Mouse (Mus musculus) MEL (cell line): ENCODE results near the gene Tox4. TPM values are rescaled to one million over a fixed set of nuclear protein-coding genes. Genes with fewer than 3 reads are reported as not detected.
A peak's percentile ranks its signal among the peaks of the same experiment; 100 is the strongest.

ENCODE experiments used
- DNase-seq: peaks from one replicate; pipeline ENCODE4 v3.0.0; 2011; ENCODE audit warnings: low read depth, low spot score
- H3K27ac ChIP-seq: 2 replicates; pipeline ENCODE4 v1.5.1; 2012; ENCODE audit warnings: low read depth, mild to moderate bottlenecking, control low read depth, low read length, moderate library complexity; ENCODE audit not compliant: control insufficient read depth
- H3K27me3 ChIP-seq, 2 experiments: fragments of 150-350 bp in 1 of 2; sonication (generic) in 1 of 2; 2 replicates each; pipeline ENCODE4 v1.6.1; 2012; ENCODE audit warnings: low read length in 2 of 2, mild to moderate bottlenecking in 2 of 2, improper control_type of control experiment in 1 of 2, moderate library complexity in 1 of 2; ENCODE audit not compliant: insufficient read depth in 2 of 2, control insufficient read depth in 1 of 2
- H3K36me3 ChIP-seq, 2 experiments: 2 replicates each; pipeline ENCODE4 v1.6.1; 2012 to 2014; ENCODE audit warnings: low read length in 2 of 2, improper control_type of control experiment in 1 of 2, inconsistent platforms in 1 of 2, mild to moderate bottlenecking in 1 of 2; ENCODE audit not compliant: insufficient read depth in 2 of 2, control insufficient read depth in 1 of 2
- H3K4me1 ChIP-seq, 2 experiments: fragments of 150-350 bp in 1 of 2; sonication (generic) in 1 of 2; 2 replicates each; pipeline ENCODE4 v1.6.1; 2012; ENCODE audit warnings: low read length in 2 of 2, improper control_type of control experiment in 1 of 2, mild to moderate bottlenecking in 1 of 2; ENCODE audit not compliant: insufficient read depth in 2 of 2, control insufficient read depth in 1 of 2
- H3K4me3 ChIP-seq, 2 experiments: fragments of 150-350 bp in 1 of 2; sonication (generic) in 1 of 2; 2 replicates each; pipeline ENCODE4 v1.5.1; 2012; ENCODE audit warnings: low read depth in 2 of 2, low read length in 2 of 2, mild to moderate bottlenecking in 2 of 2, moderate library complexity in 2 of 2, control low read depth in 1 of 2, improper control_type of control experiment in 1 of 2; ENCODE audit not compliant: control insufficient read depth in 1 of 2, insufficient read depth in 1 of 2
- H3K79me2 ChIP-seq: 2 replicates; pipeline ENCODE4 v1.6.1; 2012; ENCODE audit warnings: mild to moderate bottlenecking, low read length, moderate library complexity; ENCODE audit not compliant: control insufficient read depth, poor library complexity, insufficient read depth
- H3K9ac ChIP-seq: 2 replicates; pipeline ENCODE4 v1.6.1; 2012; ENCODE audit warnings: low read depth, mild to moderate bottlenecking, control low read depth, low read length, moderate library complexity; ENCODE audit not compliant: control insufficient read depth, poor library complexity, severe bottlenecking
- H3K9me3 ChIP-seq: fragments of 150-350 bp; sonication (generic); replicated peaks from 2 replicates; pipeline ENCODE4 v1.6.1; 2012; ENCODE audit warnings: mild to moderate bottlenecking, low read length, improper control_type of control experiment, moderate library complexity; ENCODE audit not compliant: insufficient read depth
- BHLHE40 ChIP-seq: IDR thresholded peaks from 2 replicates; pipeline ENCODE4 v1.6.1; 2012; ENCODE audit warnings: low read depth, mild to moderate bottlenecking, inconsistent platforms, low read length, improper control_type of control experiment, borderline replicate concordance
- CHD1 ChIP-seq: IDR thresholded peaks from 2 replicates; pipeline ENCODE4 v1.6.1; 2012; ENCODE audit warnings: low read depth, mild to moderate bottlenecking, inconsistent platforms, low read length, improper control_type of control experiment
- CTCF ChIP-seq, 3 experiments: IDR thresholded peaks in 2 of 3; conservative IDR thresholded peaks in 1 of 3; 2 replicates each; pipeline ENCODE4 v1.5.1; 2011 to 2012; ENCODE audit warnings: low read length in 3 of 3, low read depth in 2 of 3, mild to moderate bottlenecking in 2 of 3, improper control_type of control experiment in 1 of 3, inconsistent platforms in 1 of 3, mixed read lengths in 1 of 3, moderate library complexity in 1 of 3; ENCODE audit not compliant: control insufficient read depth in 1 of 3, insufficient read depth in 1 of 3, poor library complexity in 1 of 3, severe bottlenecking in 1 of 3
- E2F4 ChIP-seq: IDR thresholded peaks from 2 replicates; pipeline ENCODE4 v1.6.1; 2011; ENCODE audit warnings: low read depth, low read length, improper control_type of control experiment, borderline replicate concordance
- ELF1 ChIP-seq: IDR thresholded peaks from 2 replicates; pipeline ENCODE4 v1.6.1; 2014; ENCODE audit warnings: low read depth, mild to moderate bottlenecking, inconsistent platforms, low read length, improper control_type of control experiment, moderate library complexity
- EP300 ChIP-seq, 2 experiments: IDR thresholded peaks; 2 replicates each; pipeline ENCODE4 v1.6.1; 2011; ENCODE audit warnings: improper control_type of control experiment in 2 of 2, low read length in 2 of 2, low read depth in 1 of 2, mild to moderate bottlenecking in 1 of 2
- ETS1 ChIP-seq: IDR thresholded peaks from 2 replicates; pipeline ENCODE4 v1.6.1; 2012; ENCODE audit warnings: low read depth, mild to moderate bottlenecking, inconsistent platforms, low read length, improper control_type of control experiment, moderate library complexity
- GABPA ChIP-seq: IDR thresholded peaks from 2 replicates; pipeline ENCODE4 v1.6.1; 2012; ENCODE audit warnings: low read depth, mild to moderate bottlenecking, inconsistent platforms, low read length, improper control_type of control experiment, moderate library complexity
- HCFC1 ChIP-seq: IDR thresholded peaks from 2 replicates; pipeline ENCODE4 v1.6.1; 2012; ENCODE audit warnings: low read depth, mild to moderate bottlenecking, inconsistent platforms, low read length, improper control_type of control experiment, moderate library complexity
- JUND ChIP-seq: IDR thresholded peaks from 2 replicates; pipeline ENCODE4 v1.6.1; 2011; ENCODE audit warnings: low read depth, mild to moderate bottlenecking, improper control_type of control experiment, low read length
- KAT2A ChIP-seq: conservative IDR thresholded peaks from 2 replicates; pipeline ENCODE4 v1.6.1; 2012; ENCODE audit warnings: low read depth, low read length, improper control_type of control experiment, inconsistent platforms
- MAX ChIP-seq: IDR thresholded peaks from 2 replicates; pipeline ENCODE4 v1.6.1; 2011; ENCODE audit warnings: low read length, improper control_type of control experiment
- MAZ ChIP-seq: IDR thresholded peaks from 2 replicates; pipeline ENCODE4 v1.6.1; 2012; ENCODE audit warnings: low read depth, mild to moderate bottlenecking, inconsistent platforms, low read length, improper control_type of control experiment
- MXI1 ChIP-seq: IDR thresholded peaks from 2 replicates; pipeline ENCODE4 v1.6.1; 2011; ENCODE audit warnings: mild to moderate bottlenecking, low read depth, low read length, improper control_type of control experiment
- NELFE ChIP-seq: IDR thresholded peaks from 2 replicates; pipeline ENCODE4 v1.6.1; 2011; ENCODE audit warnings: low read depth, low read length, improper control_type of control experiment
- NRF1 ChIP-seq: IDR thresholded peaks from 2 replicates; pipeline ENCODE4 v1.6.1; 2014; ENCODE audit warnings: low read depth, mild to moderate bottlenecking, inconsistent platforms, low read length, improper control_type of control experiment, moderate library complexity; ENCODE audit not compliant: poor library complexity, insufficient read depth, severe bottlenecking
- POLR2A ChIP-seq, 2 experiments: IDR thresholded peaks; 2 replicates each; pipeline ENCODE4 v1.6.1; 2011 to 2012; ENCODE audit warnings: low read length in 2 of 2, mild to moderate bottlenecking in 2 of 2, control low read depth in 1 of 2, improper control_type of control experiment in 1 of 2, low read depth in 1 of 2, moderate library complexity in 1 of 2; ENCODE audit not compliant: control insufficient read depth in 1 of 2, insufficient read depth in 1 of 2, poor library complexity in 1 of 2
- POLR2AphosphoS2 ChIP-seq: IDR thresholded peaks from 2 replicates; pipeline ENCODE4 v1.6.1; 2011; ENCODE audit warnings: low read length, improper control_type of control experiment
- POLR2AphosphoS5 ChIP-seq: IDR thresholded peaks from 2 replicates; pipeline ENCODE4 v1.6.1; 2012; ENCODE audit warnings: low read depth, borderline replicate concordance, mild to moderate bottlenecking, inconsistent platforms, low read length, moderate library complexity, mixed read lengths
- RAD21 ChIP-seq: IDR thresholded peaks from 2 replicates; pipeline ENCODE4 v1.6.1; 2011; ENCODE audit warnings: mild to moderate bottlenecking, low read depth, low read length, improper control_type of control experiment
- RCOR1 ChIP-seq: IDR thresholded peaks from 2 replicates; pipeline ENCODE4 v1.6.1; 2012; ENCODE audit warnings: low read depth, mild to moderate bottlenecking, inconsistent platforms, low read length, improper control_type of control experiment
- SIN3A ChIP-seq: IDR thresholded peaks from 2 replicates; pipeline ENCODE4 v1.6.1; 2012; ENCODE audit warnings: low read length, improper control_type of control experiment, inconsistent platforms
- TAL1 ChIP-seq: IDR thresholded peaks from 2 replicates; pipeline ENCODE4 v1.6.1; 2012; ENCODE audit warnings: mild to moderate bottlenecking, inconsistent platforms, low read length, moderate library complexity, mixed read lengths
- TBP ChIP-seq: IDR thresholded peaks from 2 replicates; pipeline ENCODE4 v1.8.0; 2011; ENCODE audit warnings: low read depth, low read length, improper control_type of control experiment
- TCF12 ChIP-seq: IDR thresholded peaks from 2 replicates; pipeline ENCODE4 v1.6.1; 2014; ENCODE audit warnings: low read depth, mild to moderate bottlenecking, inconsistent platforms, low read length, improper control_type of control experiment, moderate library complexity
- UBTF ChIP-seq: IDR thresholded peaks from 2 replicates; pipeline ENCODE4 v1.6.1; 2012; ENCODE audit warnings: low read depth, mild to moderate bottlenecking, inconsistent platforms, low read length, improper control_type of control experiment, moderate library complexity, borderline replicate concordance; ENCODE audit not compliant: insufficient read depth
- USF1 ChIP-seq: IDR thresholded peaks from 2 replicates; pipeline ENCODE4 v1.6.1; 2014; ENCODE audit warnings: low read depth, mild to moderate bottlenecking, inconsistent platforms, low read length, improper control_type of control experiment, moderate library complexity
- ZC3H11A ChIP-seq: IDR thresholded peaks from 2 replicates; pipeline ENCODE4 v1.6.1; 2012; ENCODE audit warnings: low read depth, mild to moderate bottlenecking, inconsistent platforms, low read length, improper control_type of control experiment
- ZKSCAN1 ChIP-seq: IDR thresholded peaks from 2 replicates; pipeline ENCODE4 v1.6.1; 2012; ENCODE audit warnings: low read depth, mild to moderate bottlenecking, inconsistent platforms, low read length, improper control_type of control experiment, moderate library complexity
- ZMIZ1 ChIP-seq: IDR thresholded peaks from 2 replicates; pipeline ENCODE4 v1.6.1; 2012; ENCODE audit warnings: low read depth, mild to moderate bottlenecking, inconsistent platforms, low read length, improper control_type of control experiment, moderate library complexity
- ZNF384 ChIP-seq: IDR thresholded peaks from 2 replicates; pipeline ENCODE4 v1.6.1; 2012; ENCODE audit warnings: low read depth, mild to moderate bottlenecking, inconsistent platforms, low read length, improper control_type of control experiment
- polyA plus RNA-seq, 2 experiments: library from polyadenylated mRNA; stranded (reverse) in 1 of 2; unstranded in 1 of 2; fragments of >175 nt in 1 of 2; fragments of >200 nt in 1 of 2; gene quantifications; 2 replicates each; pipeline versions ENCODE4 v1.2.1 to v1.2.4; 2012; ENCODE audit warnings: low replicate concordance in 2 of 2, low read depth in 1 of 2; ENCODE audit not compliant: insufficient read length in 2 of 2, insufficient read depth in 1 of 2, missing spikeins in 1 of 2
- total RNA-seq: library from RNA; depleted of rRNA; stranded (reverse); fragments of 300-350 nt; gene quantifications from 2 replicates; pipeline ENCODE4 v1.2.3, GENCODE M21; 2012

Gene Tox4
- total and polyA plus RNA-seq, 3 experiments, result 35.1 to 42.2 TPM; not detected in 1

- TF ChIP-seq CTCF (IDR thresholded peaks at IDR 0.05 in 2 of 3, conservative IDR thresholded peaks at IDR 0.05 in 1 of 3; ENCODE audit: control insufficient read depth in 1 of 3, insufficient read depth in 1 of 3, low read depth in 2 of 3, low read length in 3 of 3, poor library complexity in 1 of 3, severe bottlenecking in 1 of 3) (no peak; a peak in 1 of 6 replicates), MAX (peak; percentile 73), POLR2A (IDR thresholded peaks at IDR 0.05; ENCODE audit: control insufficient read depth in 1 of 2, insufficient read depth in 1 of 2, low read depth in 1 of 2, low read length in 2 of 2, poor library complexity in 1 of 2) (peak; percentile 74 to 93; a peak in 3 of 4 replicates), ZNF384 (no peak), TBP (peak; percentile 91), ETS1 (peak; percentile 50; the same call in 1 of the 2 replicates), E2F4 (no peak), CHD1 (no peak), UBTF (peak; percentile 81; the same call in 1 of the 2 replicates), NRF1 (peak; percentile 44; the same call in 1 of the 2 replicates)
- TF ChIP-seq, all 39 proteins: peak for 16
Observed at GRCm38 (mm10) chr14:52304644-52305271, 25.8 kb downstream of the Tox4 start, which contains the start of gene Mettl3 (continued).

- Histone ChIP-seq H3K27me3 (no peaks in the 10 kb centered on the region), H3K4me3 (peak overlapping the region; percentile 7 to 95; a peak in 3 of 4 replicates), H3K4me1 (peaks cover 9 to 13% of the 10 kb centered on the region in 2 experiments), H3K36me3 (peaks cover 0 to 24% of the 10 kb centered on the region in 2 experiments; a peak in 3 of 4 replicates), H3K9me3 (no peaks in the 10 kb centered on the region), H3K27ac (peak overlapping the region; percentile 94), H3K9ac (peak overlapping the region; percentile 41), H3K79me2 (peaks cover 14% of the 10 kb centered on the region)
- DNase-seq, result peak; percentile 80
- TF ChIP-seq ELF1 (no peak), HCFC1 (peak; percentile 65), SIN3A (peak; percentile 82), POLR2A (IDR thresholded peaks at IDR 0.05; ENCODE audit: control insufficient read depth in 1 of 2, insufficient read depth in 1 of 2, low read depth in 1 of 2, low read length in 2 of 2, poor library complexity in 1 of 2) (peak in 1 of 2 experiments; percentile 52; a peak in 2 of 4 replicates), TCF12 (peak; percentile 87), E2F4 (no peak), MAZ (no peak), JUND (no peak), GABPA (peak; percentile 80), EP300 (IDR thresholded peaks at IDR 0.05; ENCODE audit: low read depth in 1 of 2, low read length in 2 of 2) (peak; percentile 92 to 95), NELFE (peak; percentile 71), ZNF384 (no peak), RAD21 (no peak), RCOR1 (peak; percentile 83), TAL1 (peak; percentile 27; the same call in 1 of the 2 replicates), USF1 (no peak; the same call in 1 of the 2 replicates), BHLHE40 (peak; percentile 34; the same call in 1 of the 2 replicates), KAT2A (peak; percentile 15; the same call in 1 of the 2 replicates), MXI1 (no peak), POLR2AphosphoS5 (no peak), ZKSCAN1 (no peak), CTCF (IDR thresholded peaks at IDR 0.05 in 2 of 3, conservative IDR thresholded peaks at IDR 0.05 in 1 of 3; ENCODE audit: control insufficient read depth in 1 of 3, insufficient read depth in 1 of 3, low read depth in 2 of 3, low read length in 3 of 3, poor library complexity in 1 of 3, severe bottlenecking in 1 of 3) (no peak), CHD1 (no peak), ZC3H11A (no peak; the same call in 1 of the 2 replicates), TBP (peak; percentile 56; the same call in 1 of the 2 replicates), ZMIZ1 (0 out of 2 replicates have a peak, but pooled peaks have one; percentile 33), UBTF (no peak), POLR2AphosphoS2 (peak; percentile 81; the same call in 1 of the 2 replicates)
Observed at GRCm38 (mm10) chr14:52306100-52306499, 27.2 kb downstream of the Tox4 start.
